Comparison of ENCODE assay signal across 8 mouse cellular contexts in the genomic region with DNA sequence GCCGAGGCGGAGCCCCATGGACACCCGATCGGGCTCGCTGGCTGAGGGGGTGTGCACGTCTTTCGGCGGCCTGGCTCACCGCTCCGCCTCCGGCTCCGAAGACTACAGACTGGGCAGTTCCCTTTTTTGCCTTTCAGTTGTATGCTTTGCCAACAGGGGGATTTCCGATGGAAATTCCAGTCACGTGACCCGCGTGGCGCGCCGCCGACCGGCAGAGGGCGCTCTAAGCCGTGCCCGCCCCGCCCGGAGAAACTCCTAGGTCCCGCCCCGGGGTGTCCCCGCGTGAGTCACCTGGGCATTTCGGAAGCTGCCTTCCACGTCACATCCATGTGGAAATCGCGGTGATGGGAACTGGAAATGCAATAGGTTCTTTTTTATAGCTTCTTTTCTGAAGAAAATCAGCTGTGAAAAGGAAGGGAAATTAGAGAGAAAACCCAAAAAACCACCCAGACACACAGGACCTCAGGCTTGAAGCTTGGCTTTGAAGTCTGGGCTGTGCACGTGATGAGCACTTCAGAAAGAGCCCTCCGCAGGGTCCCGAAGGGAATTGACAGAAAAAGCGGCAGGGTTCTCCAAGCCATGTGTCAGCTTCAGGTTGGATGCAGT. TPM values are rescaled to one million over a fixed set of nuclear protein-coding genes. Genes with fewer than 3 reads are reported as not detected.
DNase-seq lines count a peak whose midpoint lies in the region; ATAC-seq and TF ChIP-seq lines count a peak whose summit lies in the region.

A gene (minus strand): TSS at position 401 of the 606 bp plus-strand sequence.

- peak; percentile 78 for TF ChIP-seq CTCF in G1E (IDR thresholded peaks at IDR 0.05; ENCODE audit: low read depth, low read length)
- peak; percentile 98 for TF ChIP-seq CTCF in forebrain, postnatal 0 days (IDR thresholded peaks at IDR 0.05; ENCODE audit: low read depth)

- 1% methylated on average over 38 of the region's 38 CpGs for WGBS in forebrain, postnatal 0 days
- WGBS in lung, embryonic 15.5 days = under 1% methylated on average over 38 of the region's 38 CpGs

- DNase-seq in G1E (ENCODE audit: low spot score) = peak; percentile 90
- peak; percentile 92 to 97 for DNase-seq in cerebellum, adult 18-20 months
- DNase-seq in forebrain, postnatal 0 days = peak; percentile 96
- peak; percentile 99 for DNase-seq in heart, postnatal 4 days
- DNase-seq in layer of hippocampus, adult 8-10 months (ENCODE audit: low spot score in 2 of 2) = peak; percentile 90 to 95
- peak; percentile 87 for DNase-seq in ovary, adult 18-20 months (ENCODE audit: low spot score)
- DNase-seq in thymus, postnatal 0 days (ENCODE audit: low spot score) = peak; percentile 96

- peak within 1 kb of the TSS; percentile 91 for H3K4me2 ChIP-seq in forebrain, postnatal 0 days (ENCODE audit: low read depth)
- H3K4me2 ChIP-seq in lung, embryonic 15.5 days = peak within 1 kb of the TSS; percentile 80

- H3K27ac ChIP-seq in forebrain, postnatal 0 days (ENCODE audit: low read depth, low read length) = peak within 1 kb of the TSS; percentile 31; the same call in 1 of the 2 replicates
- H3K27ac ChIP-seq in lung, embryonic 15.5 days = peak within 1 kb of the TSS; percentile 75

- H3K9me3 ChIP-seq in G1E (replicated peaks) = no peaks in the 10 kb centered on the region
- H3K9me3 ChIP-seq in forebrain, postnatal 0 days (ENCODE audit: low read length) = no peaks in the 10 kb centered on the region
- no peaks in the 10 kb centered on the region for H3K9me3 ChIP-seq in lung, embryonic 15.5 days

- peak; percentile 82 for ATAC-seq in G1E (ENCODE audit: extremely low read depth, insufficient number of reproducible peaks, low FRiP score, poor library complexity, severe bottlenecking)
- ATAC-seq in forebrain, postnatal 0 days = peak; percentile 96
- peak; percentile 94 for ATAC-seq in lung, embryonic 15.5 days (ENCODE audit: borderline replicate concordance, extremely low read depth, low FRiP score, low TSS enrichment)

- H3K4me3 ChIP-seq in G1E (ENCODE audit: low read depth, low read length) = peak within 1 kb of the TSS; percentile 98
- H3K4me3 ChIP-seq in forebrain, postnatal 0 days (ENCODE audit: low read depth, low read length) = peak within 1 kb of the TSS; percentile 87
- H3K4me3 ChIP-seq in lung, embryonic 15.5 days = peak within 1 kb of the TSS; percentile 65

- no peaks in the 10 kb centered on the region for H3K27me3 ChIP-seq in G1E (ENCODE audit: insufficient read depth, low read length)
- H3K27me3 ChIP-seq in forebrain, postnatal 0 days (ENCODE audit: insufficient read depth, low read length) = no peaks in the 10 kb centered on the region
- H3K27me3 ChIP-seq in lung, embryonic 15.5 days = no peaks in the 10 kb centered on the region

- H3K4me1 ChIP-seq in G1E (ENCODE audit: insufficient read depth, low read depth, low read length) = peaks cover 52% of the 10 kb centered on the region
- H3K4me1 ChIP-seq in forebrain, postnatal 0 days (ENCODE audit: insufficient read depth) = 0 out of 2 replicates have a peak, but pooled peaks cover 6% of the 10 kb centered on the region
- H3K4me1 ChIP-seq in lung, embryonic 15.5 days = peaks cover 22% of the 10 kb centered on the region

- peaks cover 25% of the 10 kb centered on the region for H3K36me3 ChIP-seq in G1E (replicated peaks)
- H3K36me3 ChIP-seq in forebrain, postnatal 0 days (ENCODE audit: insufficient read depth) = no peaks in the 10 kb centered on the region
- no peaks in the 10 kb centered on the region for H3K36me3 ChIP-seq in lung, embryonic 15.5 days

- H3K9ac ChIP-seq in forebrain, postnatal 0 days = peak within 1 kb of the TSS; percentile 77
- peak within 1 kb of the TSS; percentile 50 for H3K9ac ChIP-seq in lung, embryonic 15.5 days

RNA-seq across cellular contexts. Expression of the gene that starts here (rescaled TPM):
- 16.2 and 23.9 TPM in 2 replicates for total RNA-seq in G1E (2014; fragmentation: Nextera tagmentation)
- 26.5 and 29.9 TPM in 2 replicates for total RNA-seq in G1E (2017)
- 1.7 and 1.9 TPM in 2 replicates for polyA plus RNA-seq in G1E (2012)
- total RNA-seq in forebrain, postnatal 0 days (2014; rRNA removed) = 3.3 and 3.5 TPM in 2 replicates
- polyA plus RNA-seq in forebrain, postnatal 0 days (2015; fragmentation: Nextera tagmentation; extraction: Ambion mirVana) = 1.0 and 1.2 TPM in 2 replicates
- total RNA-seq in heart, postnatal 4 days (2021) = 1 to 10 TPM; 3.0 to 3.3 TPM
- 1 to 10 TPM; 6.0 to 7.1 (median 6.4) TPM for total RNA-seq in layer of hippocampus, adult 8-10 months (2022)
- polyA plus RNA-seq in lung, embryonic 15.5 days (2015; fragmentation: Nextera tagmentation; extraction: Ambion mirVana) = 2.3 TPM in 2 replicates
- 26.6 and 27.6 TPM in 2 replicates for polyA plus RNA-seq in thymus, postnatal 0 days (2015; fragmentation: Nextera tagmentation; extraction: Ambion mirVana)

Comparison
In these comparisons a context has a peak if more than half of its experiments do, and no peak if none do; other contexts are left out.
1. Peak in every context shown above with its lines: DNase-seq, ATAC-seq, H3K4me3 ChIP-seq and H3K27ac ChIP-seq.